Mouse (Mus musculus): ENCODE measurements around the gene Gprin1. TPM values are rescaled to one million over a fixed set of nuclear protein-coding genes. Genes with fewer than 3 reads are reported as not detected.

Gprin1 gene
- total RNA-seq, 2 experiments from 2014 or later, result 128 to 130 TPM

GRCm38 (mm10) chr13:54758045-54758755 lies 8.5 kb upstream of the Gprin1 start:
- peak overlapping the region; percentile 40 for H3K4me3 ChIP-seq
- DNase-seq (ENCODE audit: extremely low spot score in 1 of 2, low spot score in 2 of 2), result peak; percentile 88 to 90
- H3K27ac ChIP-seq, result peak overlapping the region; percentile 93
- intact Hi-C loops (cut with DNase I), result loop anchor here (2.0 kb wide), 2 partner anchors 37 to 41 kb away; no protein-coding TSS in a partner anchor
- TF ChIP-seq CTCF (IDR thresholded peaks at IDR 0.05), result peak; percentile 70

- peak in 1 of 2 experiments; percentile 29 for DNase-seq (ENCODE audit: extremely low spot score in 1 of 2, low spot score in 2 of 2)
- intact Hi-C loops (cut with DNase I), result no loop called here
- peak overlapping the region; percentile 40 for H3K4me3 ChIP-seq
- H3K27ac ChIP-seq, result peak overlapping the region; percentile 93
- no peak for TF ChIP-seq CTCF (IDR thresholded peaks at IDR 0.05)
Observed at GRCm38 (mm10) chr13:54757093-54757830, 7.6 kb upstream of the Gprin1 start.

- peak in 1 of 2 experiments; percentile 11 for DNase-seq (ENCODE audit: extremely low spot score in 1 of 2, low spot score in 2 of 2)
- no peak overlapping the region for H3K4me3 ChIP-seq
- H3K27ac ChIP-seq, result peak overlapping the region; percentile 93
- no peak for TF ChIP-seq CTCF (IDR thresholded peaks at IDR 0.05)
- intact Hi-C loops (cut with DNase I), result no loop called here
Observed at GRCm38 (mm10) chr13:54756156-54756712, 6.6 kb upstream of the Gprin1 start.

GRCm38 (mm10) chr13:54755201-54755830 lies 5.6 kb upstream of the Gprin1 start:
- DNase-seq (ENCODE audit: extremely low spot score in 1 of 2, low spot score in 2 of 2), result peak in 1 of 2 experiments; percentile 49
- intact Hi-C loops (cut with DNase I), result no loop called here
- H3K4me3 ChIP-seq, result no peak overlapping the region
- no peak for TF ChIP-seq CTCF (IDR thresholded peaks at IDR 0.05)
- peak overlapping the region; percentile 93 for H3K27ac ChIP-seq

GRCm38 (mm10) chr13:54754169-54755080 lies 4.8 kb upstream of the Gprin1 start:
- peak; percentile 39 to 44 for DNase-seq (ENCODE audit: extremely low spot score in 1 of 2, low spot score in 2 of 2)
- intact Hi-C loops (cut with DNase I), result no loop called here
- Histone ChIP-seq H3K4me3 (no peak overlapping the region), H3K27ac (peak overlapping the region; percentile 93)
- TF ChIP-seq CTCF (IDR thresholded peaks at IDR 0.05), result no peak

- TF ChIP-seq CTCF (IDR thresholded peaks at IDR 0.05), result no peak
- Histone ChIP-seq H3K27ac (peak overlapping the region; percentile 93), H3K4me3 (no peak overlapping the region)
- intact Hi-C loops (cut with DNase I), result no loop called here
- no peak for DNase-seq (ENCODE audit: extremely low spot score in 1 of 2, low spot score in 2 of 2)
Observed at GRCm38 (mm10) chr13:54753733-54754132, 4.1 kb upstream of the Gprin1 start.

GRCm38 (mm10) chr13:54752656-54753055 lies 3.0 kb upstream of the Gprin1 start:
- intact Hi-C loops (cut with DNase I), result no loop called here
- TF ChIP-seq CTCF (IDR thresholded peaks at IDR 0.05), result no peak
- H3K4me3 ChIP-seq, result no peak overlapping the region

GRCm38 (mm10) chr13:54750699-54751098 lies 1.0 kb upstream of the Gprin1 start:
- no peak for DNase-seq (ENCODE audit: extremely low spot score in 1 of 2, low spot score in 2 of 2)
- Histone ChIP-seq H3K4me3 (no peak overlapping the region), H3K27ac (no peak overlapping the region)
- TF ChIP-seq CTCF (IDR thresholded peaks at IDR 0.05), result no peak
- intact Hi-C loops (cut with DNase I), result no loop called here

More at GRCm38 (mm10) chr13:54752656-54753055, 3.0 kb upstream of the Gprin1 start:
- peak overlapping the region; percentile 93 for H3K27ac ChIP-seq
- peak; percentile 83 to 84 for DNase-seq (ENCODE audit: extremely low spot score in 1 of 2, low spot score in 2 of 2)

GRCm38 (mm10) chr13:54749061-54749863 lies 412 bp downstream of the Gprin1 start:
- peak overlapping the region; percentile 89 for H3K27ac ChIP-seq
- H3K4me3 ChIP-seq, result peak overlapping the region; percentile 60
- no peak for TF ChIP-seq CTCF (IDR thresholded peaks at IDR 0.05)
- peak; percentile 79 to 80 for DNase-seq (ENCODE audit: extremely low spot score in 1 of 2, low spot score in 2 of 2)
- intact Hi-C loops (cut with DNase I), result no loop called here

GRCm38 (mm10) chr13:54748721-54749060 lies 983 bp downstream of the Gprin1 start:
- intact Hi-C loops (cut with DNase I), result no loop called here
- Histone ChIP-seq H3K4me3 (peak overlapping the region; percentile 60), H3K27ac (peak overlapping the region; percentile 79)
- no peak for DNase-seq (ENCODE audit: extremely low spot score in 1 of 2, low spot score in 2 of 2)
- no peak for TF ChIP-seq CTCF (IDR thresholded peaks at IDR 0.05)

Measured in left cerebral cortex, adult 2 months (tissue).